Mouse (Mus musculus): ENCODE results near the gene Mybph. TPM values are rescaled to one million over a fixed set of nuclear protein-coding genes. Genes with fewer than 3 reads are reported as not detected.

Mybph gene
- polyA plus RNA-seq, 1 experiment from 2014 or later, result 0.46 TPM

GRCm38 (mm10) chr1:134217028-134217481, 23.8 kb downstream of the Mybph start:
- peaks cover 41% of the 10 kb centered on the region for H3K27me3 ChIP-seq (ENCODE audit: poor library complexity, severe bottlenecking)
- H3K27ac ChIP-seq, result peak overlapping the region; percentile 8; the same call in 1 of the 2 replicates
- no peaks in the 10 kb centered on the region for H3K9me3 ChIP-seq
- 70% methylated on average over 12 of the region's 12 CpGs for WGBS
- DNase-seq (ENCODE audit: extremely low spot score, low spot score), result no peak
- H3K4me3 ChIP-seq, result no peak overlapping the region
- H3K4me1 ChIP-seq, result peaks cover 29% of the 10 kb centered on the region
- no peaks in the 10 kb centered on the region for H3K36me3 ChIP-seq (replicated peaks)

GRCm38 (mm10) chr1:134217942-134218341, 24.7 kb downstream of the Mybph start:
- no peak for DNase-seq (ENCODE audit: extremely low spot score, low spot score)
- peaks cover 27% of the 10 kb centered on the region for H3K4me1 ChIP-seq
- no peak overlapping the region for H3K4me3 ChIP-seq
- no peaks in the 10 kb centered on the region for H3K9me3 ChIP-seq
- WGBS, result 82% methylated on average over 3 of the region's 3 CpGs
- no peak overlapping the region for H3K27ac ChIP-seq
- H3K27me3 ChIP-seq (ENCODE audit: poor library complexity, severe bottlenecking), result peaks cover 33% of the 10 kb centered on the region
- H3K36me3 ChIP-seq (replicated peaks), result no peaks in the 10 kb centered on the region

DNA sequence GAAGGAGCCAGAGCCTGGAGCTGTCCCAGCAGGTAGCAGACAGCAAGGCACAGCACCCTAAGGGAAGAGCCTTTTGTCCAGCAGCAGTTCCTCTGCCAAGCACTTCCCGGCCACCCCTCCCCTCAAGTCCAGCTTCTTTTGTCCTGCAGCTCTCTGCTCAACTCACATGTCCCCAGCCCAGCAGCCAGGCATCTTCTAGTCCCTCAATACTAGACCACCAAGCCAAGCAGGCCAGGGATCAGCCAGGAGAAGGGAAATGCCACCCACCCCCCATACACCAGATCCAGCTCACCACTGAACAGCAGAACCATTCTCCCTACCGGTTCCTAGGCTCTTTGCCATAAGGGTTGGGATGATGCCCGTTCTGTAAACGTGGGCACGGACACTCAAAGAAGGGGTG, 26.4 kb downstream of the Mybph start:
- H3K4me1 ChIP-seq, result peaks cover 27% of the 10 kb centered on the region
- H3K27ac ChIP-seq, result 0 out of 2 replicates have a peak overlapping the region, but pooled peaks have one; percentile 27
- no peak overlapping the region for H3K4me3 ChIP-seq
- no peak for DNase-seq (ENCODE audit: extremely low spot score, low spot score)
- 77% methylated on average over 5 of the region's 5 CpGs for WGBS
- no peaks in the 10 kb centered on the region for H3K36me3 ChIP-seq (replicated peaks)
- H3K27me3 ChIP-seq (ENCODE audit: poor library complexity, severe bottlenecking), result peaks cover 17% of the 10 kb centered on the region
- no peaks in the 10 kb centered on the region for H3K9me3 ChIP-seq

DNA sequence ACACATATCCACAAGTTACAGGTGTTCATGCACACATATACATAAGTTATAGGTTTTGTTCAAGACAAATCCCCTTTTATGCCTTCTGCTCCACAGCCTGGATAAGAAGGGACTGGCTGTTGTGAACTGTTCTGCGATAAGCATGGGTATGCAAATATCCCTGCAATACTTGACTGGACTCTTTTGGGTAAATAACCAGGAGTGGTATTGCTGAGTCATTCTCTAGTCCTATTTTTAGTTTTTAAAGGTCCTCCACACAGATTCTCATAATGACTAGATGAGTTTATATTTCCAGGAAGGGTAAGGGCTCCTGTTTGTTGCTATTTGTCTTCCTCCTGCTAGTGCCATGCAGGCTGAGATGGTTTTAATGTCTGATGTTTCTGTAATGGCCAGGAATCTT, 27.9 kb downstream of the Mybph start:
- WGBS, result 91% methylated on average over 1 of the region's 1 CpGs
- H3K4me3 ChIP-seq, result no peak overlapping the region
- H3K4me1 ChIP-seq, result peaks cover 13% of the 10 kb centered on the region

GRCm38 (mm10) chr1:134222122-134223055, 29.1 kb downstream of the Mybph start:
- Histone ChIP-seq H3K27me3 (ENCODE audit: poor library complexity, severe bottlenecking) (peaks cover 9% of the 10 kb centered on the region), H3K4me1 (peaks cover under 1% of the 10 kb centered on the region), H3K36me3 (replicated peaks) (no peaks in the 10 kb centered on the region), H3K9me3 (no peaks in the 10 kb centered on the region), H3K27ac (no peak overlapping the region), H3K4me3 (no peak overlapping the region)
- DNase-seq (ENCODE audit: extremely low spot score, low spot score), result no peak
- WGBS, result 68% methylated on average over 8 of the region's 8 CpGs

More for the DNA sequence above, 27.9 kb downstream of the Mybph start:
- Histone ChIP-seq H3K27ac (no peak overlapping the region), H3K9me3 (no peaks in the 10 kb centered on the region), H3K36me3 (replicated peaks) (no peaks in the 10 kb centered on the region), H3K27me3 (ENCODE audit: poor library complexity, severe bottlenecking) (peaks cover 15% of the 10 kb centered on the region)
- DNase-seq (ENCODE audit: extremely low spot score, low spot score), result no peak

DNA sequence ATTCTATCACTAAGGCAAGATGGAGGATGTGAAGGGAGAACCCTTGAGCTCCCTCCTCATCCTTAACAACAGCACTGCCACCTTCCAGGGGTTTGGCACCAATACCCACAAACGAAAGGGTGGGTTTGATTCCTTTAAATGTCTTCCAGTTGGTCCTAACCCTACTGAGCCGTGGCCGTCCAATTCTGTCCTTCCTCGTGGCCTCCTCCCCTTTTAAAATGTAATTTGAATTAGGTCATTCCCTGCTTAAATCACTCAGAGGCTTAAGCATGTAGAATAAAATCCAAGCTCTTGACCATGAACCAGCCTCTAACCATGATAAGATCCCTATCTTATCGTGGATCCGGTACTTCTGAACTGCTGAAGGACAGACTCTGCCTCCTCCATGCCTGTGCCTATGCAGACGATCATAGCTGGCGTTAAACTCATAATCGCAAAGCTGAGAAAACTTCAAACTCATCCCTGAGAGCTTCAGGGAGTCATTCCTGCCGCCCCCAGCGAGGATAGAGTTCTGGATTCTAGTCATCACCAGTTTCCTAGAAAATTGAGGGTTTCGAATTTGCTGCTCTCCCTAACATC, 31.5 kb downstream of the Mybph start:
- Histone ChIP-seq H3K36me3 (replicated peaks) (no peaks in the 10 kb centered on the region), H3K4me3 (no peak overlapping the region), H3K9me3 (no peaks in the 10 kb centered on the region), H3K4me1 (no peaks in the 10 kb centered on the region), H3K27ac (no peak overlapping the region), H3K27me3 (ENCODE audit: poor library complexity, severe bottlenecking) (peaks cover 6% of the 10 kb centered on the region; the same call in 1 of the 2 replicates)
- DNase-seq (ENCODE audit: extremely low spot score, low spot score), result no peak
- 85% methylated on average over 12 of the region's 12 CpGs for WGBS

DNA sequence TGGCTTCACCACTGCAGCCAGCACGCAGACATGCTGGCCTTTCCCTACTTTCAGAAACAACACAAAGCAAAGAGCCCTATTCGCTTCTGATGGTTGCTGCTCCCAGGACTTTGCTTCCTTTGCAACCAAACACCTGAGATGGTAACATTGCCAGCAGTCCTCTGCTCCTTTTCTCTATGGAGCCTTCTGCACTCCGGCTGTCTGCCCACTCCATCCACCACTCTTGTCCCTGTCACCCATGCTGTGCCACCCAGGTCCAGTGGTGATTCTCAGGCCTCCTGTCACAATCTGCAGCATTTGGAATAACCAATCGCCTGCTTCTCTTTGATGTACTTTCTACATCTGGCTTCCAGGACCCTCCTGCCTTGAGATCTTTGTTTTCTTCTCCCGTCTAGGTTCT, 32.1 kb downstream of the Mybph start:
- Histone ChIP-seq H3K27ac (no peak overlapping the region), H3K4me3 (no peak overlapping the region), H3K36me3 (replicated peaks) (no peaks in the 10 kb centered on the region), H3K27me3 (ENCODE audit: poor library complexity, severe bottlenecking) (peaks cover 10% of the 10 kb centered on the region; the same call in 1 of the 2 replicates), H3K9me3 (no peaks in the 10 kb centered on the region), H3K4me1 (no peaks in the 10 kb centered on the region)
- WGBS, result 90% methylated on average over 5 of the region's 5 CpGs
- DNase-seq (ENCODE audit: extremely low spot score, low spot score), result no peak

- H3K4me3 ChIP-seq, result no peak overlapping the region
- no peaks in the 10 kb centered on the region for H3K4me1 ChIP-seq
- 81% methylated on average over 8 of the region's 8 CpGs for WGBS
- H3K27ac ChIP-seq, result no peak overlapping the region
- H3K9me3 ChIP-seq, result no peaks in the 10 kb centered on the region
- no peak for DNase-seq (ENCODE audit: extremely low spot score, low spot score)
- no peaks in the 10 kb centered on the region for H3K36me3 ChIP-seq (replicated peaks)
- H3K27me3 ChIP-seq (ENCODE audit: poor library complexity, severe bottlenecking), result peaks cover 21% of the 10 kb centered on the region; the same call in 1 of the 2 replicates
Observed at GRCm38 (mm10) chr1:134226739-134227138, 33.5 kb downstream of the Mybph start.

DNA sequence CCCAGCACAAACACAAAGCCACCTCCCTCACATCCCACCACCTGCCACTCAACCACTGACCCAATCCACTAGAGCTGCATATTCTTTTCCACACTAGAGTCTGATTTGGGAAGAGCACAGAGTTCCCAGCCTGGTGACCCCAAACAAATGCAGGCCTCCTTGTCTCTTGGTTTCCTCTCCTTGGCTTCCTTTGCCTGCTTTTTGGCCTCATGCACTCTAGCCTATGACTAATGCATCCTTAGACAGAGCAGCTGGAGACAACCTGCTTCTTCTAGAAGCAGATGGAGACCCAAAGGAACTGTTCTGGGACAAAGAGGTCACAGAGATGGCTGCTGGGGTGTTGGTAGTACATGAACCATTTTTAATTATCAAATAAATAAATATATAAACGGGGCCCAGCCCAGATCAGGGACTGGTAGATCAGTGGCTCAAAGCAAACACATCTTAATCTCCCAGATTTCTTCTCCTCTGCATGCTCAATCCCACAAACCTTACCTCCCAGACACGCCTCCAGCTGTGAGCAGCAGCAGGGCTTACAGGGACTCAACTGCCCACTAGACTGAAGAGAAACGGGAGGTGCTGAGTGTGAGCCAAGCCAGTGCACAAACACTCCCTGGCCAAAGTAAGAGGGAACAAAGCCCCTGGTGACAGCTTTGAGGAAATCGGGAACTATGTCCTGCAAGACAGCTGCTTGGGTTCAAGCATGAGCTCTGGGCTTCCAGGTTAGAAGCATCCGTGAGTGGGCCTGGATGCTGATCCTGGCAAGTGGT, 36.7 kb downstream of the Mybph start:
- peaks cover 51% of the 10 kb centered on the region for H3K27me3 ChIP-seq (ENCODE audit: poor library complexity, severe bottlenecking)
- DNase-seq (ENCODE audit: extremely low spot score, low spot score), result no peak
- peaks cover 6% of the 10 kb centered on the region for H3K4me1 ChIP-seq
- no peak overlapping the region for H3K4me3 ChIP-seq
- H3K27ac ChIP-seq, result no peak overlapping the region
- WGBS, result 78% methylated on average over 5 of the region's 5 CpGs
- no peaks in the 10 kb centered on the region for H3K9me3 ChIP-seq
- no peaks in the 10 kb centered on the region for H3K36me3 ChIP-seq (replicated peaks)

DNA sequence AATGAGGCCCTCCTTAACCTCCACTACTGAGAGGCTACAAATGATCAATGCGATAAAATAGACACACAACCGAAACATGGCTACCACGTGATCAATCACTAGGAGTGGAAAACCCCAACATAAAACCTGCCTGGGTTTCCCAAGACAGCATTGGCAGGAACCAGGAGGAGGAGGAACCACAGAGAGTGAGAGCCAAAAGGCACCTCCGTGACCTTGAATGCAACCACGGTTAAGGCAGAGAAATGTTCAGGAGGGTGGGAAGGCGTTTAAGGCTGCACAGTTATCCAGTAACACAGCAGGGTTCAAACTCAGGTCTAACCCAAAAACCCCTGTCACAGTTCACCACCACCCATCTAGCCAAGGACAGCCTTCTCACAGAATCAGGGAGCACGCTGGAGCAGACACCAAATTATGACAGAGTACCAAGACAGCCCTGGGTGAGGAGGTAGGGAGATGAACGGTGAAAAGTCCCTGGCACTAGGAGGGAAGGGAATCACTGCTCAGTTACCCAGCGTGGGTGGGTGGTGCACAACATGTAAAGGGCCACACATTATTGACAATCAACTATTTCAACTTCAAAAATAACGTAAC, 37.5 kb downstream of the Mybph start:
- Histone ChIP-seq H3K4me3 (no peak overlapping the region), H3K36me3 (replicated peaks) (no peaks in the 10 kb centered on the region), H3K27ac (no peak overlapping the region), H3K27me3 (ENCODE audit: poor library complexity, severe bottlenecking) (peaks cover 52% of the 10 kb centered on the region), H3K4me1 (peaks cover 14% of the 10 kb centered on the region), H3K9me3 (no peaks in the 10 kb centered on the region)
- WGBS, result 90% methylated on average over 10 of the region's 10 CpGs
- DNase-seq (ENCODE audit: extremely low spot score, low spot score), result no peak

DNA sequence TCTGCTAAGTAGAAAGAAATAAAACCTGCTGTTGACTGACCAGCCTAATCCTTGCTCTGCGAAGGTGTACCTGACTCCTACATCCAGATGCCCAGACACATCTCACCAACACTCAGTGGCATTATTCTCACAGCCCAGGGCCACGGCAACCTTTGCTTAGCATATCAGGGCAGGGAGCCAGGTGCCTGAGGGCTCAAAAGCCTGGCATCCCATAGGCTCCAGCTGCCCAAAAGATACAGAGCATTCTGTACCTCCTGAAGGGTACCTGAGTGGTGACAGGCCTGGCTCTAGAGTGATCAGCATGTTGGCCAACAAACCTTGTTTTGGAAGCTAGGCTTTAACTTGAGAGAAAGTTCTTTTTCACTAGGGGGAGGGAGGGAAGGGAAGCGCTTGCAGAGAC, 38.0 kb downstream of the Mybph start:
- Histone ChIP-seq H3K4me3 (no peak overlapping the region), H3K27me3 (ENCODE audit: poor library complexity, severe bottlenecking) (peaks cover 58% of the 10 kb centered on the region), H3K9me3 (no peaks in the 10 kb centered on the region), H3K27ac (no peak overlapping the region), H3K4me1 (peaks cover 19% of the 10 kb centered on the region), H3K36me3 (replicated peaks) (no peaks in the 10 kb centered on the region)
- WGBS, result 82% methylated on average over 3 of the region's 3 CpGs
- DNase-seq (ENCODE audit: extremely low spot score, low spot score), result no peak

DNA sequence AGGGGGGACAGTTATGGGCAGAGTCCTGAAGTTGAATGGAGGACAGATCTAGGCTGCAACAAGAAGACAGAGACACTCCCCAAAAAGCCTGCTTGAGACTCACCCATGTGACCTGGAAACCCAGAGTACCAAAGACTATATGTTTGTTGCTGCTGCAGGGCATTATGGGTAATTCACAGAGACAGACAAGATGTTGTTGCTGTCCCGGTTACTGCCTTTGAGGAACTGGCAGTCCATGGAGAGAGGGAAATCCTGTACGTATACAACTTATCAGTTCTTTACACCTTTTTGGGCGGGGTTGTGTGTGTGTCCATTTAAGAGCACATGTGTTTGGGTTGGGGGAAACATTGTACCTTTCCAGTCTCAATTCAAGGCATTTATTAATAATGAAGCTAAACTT, 38.4 kb downstream of the Mybph start:
- DNase-seq (ENCODE audit: extremely low spot score, low spot score), result no peak
- Histone ChIP-seq H3K4me1 (peaks cover 20% of the 10 kb centered on the region), H3K27me3 (ENCODE audit: poor library complexity, severe bottlenecking) (peaks cover 62% of the 10 kb centered on the region), H3K27ac (no peak overlapping the region), H3K4me3 (no peak overlapping the region), H3K36me3 (replicated peaks) (no peaks in the 10 kb centered on the region), H3K9me3 (no peaks in the 10 kb centered on the region)
- 80% methylated on average over 3 of the region's 3 CpGs for WGBS
